Mouse (Mus musculus) left cerebral cortex, postnatal 36 days (tissue): ENCODE measurements at regions not wholly inside any gene's neighbourhood (a gene's known extent, or its start where the extent isn't known, plus 50 kb on each side); places are given as distances from the start of the nearest gene placed in this dataset.

Source experiments
- DNase-seq, 2 experiments: peaks; one replicate each; pipeline ENCODE4 v3.0.0; 2021 to 2022; ENCODE audit warnings: low spot score in 2 of 2, mixed read lengths in 1 of 2
- intact Hi-C: fragments of 180-260 bp; cut with DNase I; formaldehyde crosslinking; loops from one replicate; pipeline ENCODE4 v1.15.1; 2025

DNA sequence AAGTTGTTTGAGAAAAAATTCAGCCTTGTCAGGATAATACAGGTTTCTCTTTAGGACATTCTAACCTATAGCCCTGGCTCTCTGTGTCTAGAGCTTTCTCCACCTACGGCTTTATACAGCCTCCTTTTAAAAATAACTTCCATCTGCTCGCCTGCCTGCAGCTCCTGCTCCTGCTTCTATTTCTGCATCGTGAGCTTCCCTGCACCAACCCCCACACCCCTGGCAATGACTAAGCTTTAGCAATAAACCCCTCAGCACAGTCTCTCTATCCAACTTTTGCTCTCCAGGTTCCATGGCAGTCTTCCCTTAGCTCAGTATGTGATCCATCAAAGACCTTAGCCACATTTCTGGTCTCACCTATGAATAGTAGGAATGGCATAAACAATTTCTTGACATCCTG lies 655.7 kb upstream of the Kdm8 start:
- peak; percentile 72 to 78 for DNase-seq
- intact Hi-C loops: loop anchor here (2.0 to 10.0 kb wide), 5 partner anchors 40 to 804 kb away; partner anchors contain the start of gene Hs3st4

DNA sequence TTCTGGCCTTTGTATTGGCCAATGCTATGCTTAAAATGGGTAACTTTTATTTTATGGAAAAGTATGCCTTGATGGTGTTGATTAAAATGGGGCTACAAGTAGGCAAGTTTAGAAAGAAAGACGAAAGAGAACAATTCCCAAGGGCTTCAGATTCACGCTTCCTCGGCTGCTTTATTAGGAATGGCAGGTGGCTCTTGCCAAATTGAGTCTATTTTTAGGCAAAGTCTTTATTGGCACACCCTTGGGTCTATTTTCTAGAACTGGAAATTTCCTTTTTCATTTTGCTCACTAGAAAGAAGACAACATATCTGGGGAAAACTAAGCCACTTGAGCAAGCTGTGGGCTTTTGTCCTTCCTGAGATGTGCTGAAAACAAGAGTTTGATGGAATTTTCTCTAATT lies 641.4 kb upstream of the Kdm8 start:
- no peak for DNase-seq
- intact Hi-C loops: no loop called here

DNA sequence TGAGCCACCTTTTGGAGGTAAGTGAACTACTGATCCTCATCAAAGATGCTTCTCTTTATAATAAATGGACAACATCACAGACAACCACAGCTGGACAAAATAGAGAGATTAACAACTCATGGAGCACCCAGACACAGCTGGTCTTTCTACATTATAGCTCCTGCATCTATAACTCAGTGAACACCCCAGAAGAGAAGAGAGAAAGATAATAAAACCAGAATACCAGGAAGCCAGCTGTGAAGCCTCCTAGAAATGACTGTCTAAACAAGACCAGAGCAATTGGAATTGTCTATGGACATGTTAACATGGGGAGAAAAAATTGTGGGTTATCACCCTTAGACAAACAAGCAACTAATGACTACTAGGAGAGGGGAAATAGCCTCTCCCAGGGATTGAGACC lies 609.8 kb upstream of the Kdm8 start:
- intact Hi-C loops: loop anchor here (5.0 kb wide), 1 partner anchor 47 kb away; no protein-coding TSS in a partner anchor
- DNase-seq: no peak

GRCm38 (mm10) chr7:124836531-124836930 lies 607.9 kb upstream of the Kdm8 start:
- peak; percentile 23 to 24 for DNase-seq
- intact Hi-C loops: loop anchor here (5.0 kb wide), 1 partner anchor 49 kb away; no protein-coding TSS in a partner anchor

GRCm38 (mm10) chr7:124855056-124855455 lies 589.4 kb upstream of the Kdm8 start:
- intact Hi-C loops: no loop called here
- peak; percentile 27 to 45 for DNase-seq

- no peak for DNase-seq
- intact Hi-C loops: no loop called here
These were observed 587.4 kb upstream of the Kdm8 start for GRCm38 (mm10) chr7:124857106-124857505.

- no peak for DNase-seq
- intact Hi-C loops: no loop called here
These were observed 583.1 kb upstream of the Kdm8 start for GRCm38 (mm10) chr7:124861397-124861796.

- no peak for DNase-seq
- intact Hi-C loops: no loop called here
These were observed 576.3 kb upstream of the Kdm8 start for GRCm38 (mm10) chr7:124868133-124868603.

GRCm38 (mm10) chr7:124868621-124869020 lies 575.9 kb upstream of the Kdm8 start:
- DNase-seq: no peak
- intact Hi-C loops: no loop called here

DNA sequence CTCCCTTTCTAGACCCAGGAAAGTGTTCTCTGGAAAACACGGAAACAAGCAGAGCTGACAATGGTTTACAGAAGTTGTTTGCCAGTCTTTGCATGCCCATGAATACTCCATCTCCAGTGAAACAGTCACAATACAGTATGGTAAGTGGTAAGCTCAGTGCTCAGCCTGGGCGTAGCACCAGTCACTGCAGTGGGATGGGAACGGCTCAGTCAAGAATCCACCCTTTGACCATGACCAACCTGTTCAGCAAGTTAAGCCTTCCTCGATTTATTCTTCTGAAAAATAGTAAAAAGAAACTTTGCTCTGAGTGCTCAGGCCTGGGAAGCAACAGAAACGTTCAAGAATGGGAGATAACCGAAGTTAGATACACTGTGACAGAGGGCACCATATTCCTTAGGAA lies 563.7 kb upstream of the Kdm8 start:
- intact Hi-C loops: no loop called here
- DNase-seq: no peak

- intact Hi-C loops: no loop called here
- DNase-seq: peak; percentile 40 to 42
These were observed 537.2 kb upstream of the Kdm8 start for GRCm38 (mm10) chr7:124907233-124907632.

- intact Hi-C loops: no loop called here
- DNase-seq: peak in 1 of 2 experiments; percentile 22
These were observed 536.7 kb upstream of the Kdm8 start for GRCm38 (mm10) chr7:124907662-124908296.

- DNase-seq: no peak
- intact Hi-C loops: no loop called here
These were observed 530.4 kb upstream of the Kdm8 start for GRCm38 (mm10) chr7:124914061-124914460.

DNA sequence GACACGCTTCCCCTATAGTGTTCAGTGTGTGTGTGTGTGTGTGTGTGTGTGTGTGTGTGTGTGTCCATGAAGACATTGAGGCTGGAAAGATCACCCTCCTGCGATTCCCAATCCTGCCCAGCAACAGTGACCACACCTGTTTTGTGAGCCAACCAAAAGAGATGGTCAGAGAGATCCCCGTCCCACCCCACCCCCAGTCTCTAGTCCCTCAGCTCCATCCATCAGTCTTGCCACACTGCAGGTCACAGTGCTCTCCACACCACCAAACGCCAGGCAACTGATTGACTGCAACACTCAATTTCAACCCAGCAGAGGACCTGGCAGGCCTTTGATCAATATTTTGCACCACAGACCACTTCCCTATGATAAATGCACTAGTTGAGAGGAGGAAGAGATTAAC lies 530.0 kb upstream of the Kdm8 start:
- DNase-seq: no peak
- intact Hi-C loops: no loop called here

DNA sequence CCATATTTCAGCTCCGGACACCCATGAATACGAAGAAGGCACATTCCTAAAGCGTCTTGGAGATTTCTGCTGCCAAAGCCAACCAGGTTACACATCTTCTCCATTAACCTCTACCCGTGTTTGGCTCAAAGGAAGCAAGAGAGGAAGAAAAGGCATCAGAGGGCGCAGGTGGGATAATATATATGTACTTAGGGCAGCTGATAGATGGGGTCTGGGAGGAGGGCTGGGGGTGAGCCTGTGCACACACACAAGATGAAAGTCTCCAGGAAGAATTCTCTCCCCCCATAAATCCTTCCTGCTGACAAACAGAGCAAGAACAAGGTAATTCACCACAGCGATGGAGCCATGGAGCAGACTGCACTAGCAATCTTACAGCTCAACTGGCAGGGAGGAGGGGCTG lies 529.5 kb upstream of the Kdm8 start:
- no peak for DNase-seq
- intact Hi-C loops: no loop called here

DNA sequence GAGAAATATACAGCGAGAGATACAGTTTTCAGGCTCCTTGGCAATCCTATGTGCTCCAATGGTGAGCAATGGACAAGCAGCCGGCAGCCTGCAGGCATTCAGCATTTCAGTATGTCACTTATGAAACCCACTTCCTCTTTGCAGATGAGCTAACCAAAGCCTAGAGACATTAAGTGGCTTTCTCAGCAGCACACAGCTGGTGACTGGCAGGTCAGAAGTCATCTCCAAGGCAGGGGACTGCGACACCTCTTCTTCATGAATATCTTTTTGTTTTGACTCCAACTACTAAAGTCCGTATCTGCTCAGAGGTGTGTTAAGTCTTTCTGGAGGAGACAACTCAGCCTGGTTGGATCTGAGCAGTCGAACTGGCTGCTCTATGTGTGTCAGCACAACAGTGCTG lies 528.8 kb upstream of the Kdm8 start:
- DNase-seq: no peak
- intact Hi-C loops: no loop called here

DNA sequence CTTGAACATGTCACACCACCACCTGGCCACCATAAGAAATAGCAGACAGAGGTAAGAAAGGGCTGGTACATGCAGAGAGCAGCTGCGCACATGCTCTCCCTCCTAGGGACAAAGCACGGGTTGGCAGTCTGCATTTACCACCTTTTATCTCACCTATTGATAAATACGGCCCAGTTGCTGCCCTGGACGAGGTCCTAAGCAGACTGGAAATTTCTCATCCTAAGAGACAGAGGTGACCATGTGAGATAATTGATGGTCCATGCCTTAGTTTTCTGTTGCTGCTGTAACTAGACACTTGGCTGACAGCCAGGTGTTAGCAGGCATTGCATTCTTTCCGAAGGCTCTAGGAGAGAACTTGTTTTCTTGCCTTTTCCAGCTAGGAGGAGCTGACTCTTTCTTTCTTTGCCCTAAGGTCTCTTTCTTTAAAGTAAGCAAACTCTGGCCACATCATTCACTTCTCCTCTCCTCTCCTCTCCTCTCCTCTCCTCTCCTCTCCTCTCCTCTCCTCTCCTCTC lies 526.8 kb upstream of the Kdm8 start:
- intact Hi-C loops: no loop called here
- DNase-seq: no peak

DNA sequence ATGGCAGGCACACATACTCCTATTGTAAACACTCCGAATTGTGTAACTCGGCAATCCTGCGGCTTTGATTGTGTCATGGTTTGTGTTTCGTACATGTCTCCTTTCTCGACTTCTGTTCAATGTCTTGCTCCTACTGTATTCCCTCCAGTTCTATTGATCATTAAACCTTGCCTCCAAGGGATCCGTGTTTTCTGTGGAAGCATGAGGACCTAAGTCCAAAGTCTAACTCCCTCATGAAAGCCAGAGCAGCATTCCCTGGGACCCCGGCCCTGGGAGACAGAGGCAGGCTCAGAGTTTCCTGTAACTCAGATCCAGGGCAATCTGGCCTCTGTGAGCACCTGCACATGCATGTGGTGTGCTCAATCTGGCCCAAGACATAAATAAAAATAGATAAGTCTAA lies 521.7 kb upstream of the Kdm8 start:
- intact Hi-C loops: no loop called here

GRCm38 (mm10) chr7:124933573-124933972 lies 510.9 kb upstream of the Kdm8 start:
- DNase-seq: no peak
- intact Hi-C loops: no loop called here

More for the DNA sequence above, 521.7 kb upstream of the Kdm8 start:
- DNase-seq: no peak

DNA sequence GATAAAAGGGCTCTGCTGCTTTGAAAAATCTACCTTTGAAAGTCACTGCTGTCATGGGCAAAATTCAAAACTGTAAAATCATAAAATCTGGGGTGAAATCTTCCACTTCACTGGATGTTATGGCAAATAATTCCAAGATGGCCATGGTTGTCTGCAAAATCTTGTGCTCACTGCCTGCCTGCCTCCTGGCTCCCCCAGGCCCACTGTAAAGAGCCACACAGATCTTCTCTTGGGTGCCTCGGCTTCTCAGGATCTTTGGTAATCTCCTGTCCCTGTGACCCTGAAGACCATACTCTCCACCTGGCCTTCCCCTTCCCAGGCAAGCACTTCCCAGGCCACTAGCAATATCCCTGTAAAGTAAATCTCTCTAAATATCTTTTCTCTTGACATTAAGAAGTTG lies 505.1 kb upstream of the Kdm8 start:
- DNase-seq: no peak
- intact Hi-C loops: no loop called here

DNA sequence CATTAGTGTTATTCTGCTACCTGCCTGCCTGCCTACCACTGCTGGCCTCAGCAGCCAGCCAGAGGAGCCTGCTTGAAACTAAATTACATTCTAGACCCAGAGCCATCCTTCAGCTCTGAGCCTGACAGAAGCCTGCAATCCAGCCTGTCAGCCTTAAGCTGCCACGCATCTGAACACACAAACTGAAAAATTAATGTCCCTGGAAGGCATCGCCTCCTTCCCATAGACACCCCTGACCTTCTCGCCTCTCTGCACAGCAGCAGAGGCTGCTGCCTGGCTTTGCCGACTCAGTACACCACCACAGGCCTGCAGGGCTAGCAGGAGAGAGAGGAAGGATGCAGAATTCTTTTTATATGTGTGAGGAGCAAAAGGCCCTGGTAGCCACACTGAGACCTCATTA lies 502.9 kb upstream of the Kdm8 start:
- intact Hi-C loops: no loop called here
- no peak for DNase-seq

GRCm38 (mm10) chr7:124946424-124946823 lies 498.1 kb upstream of the Kdm8 start:
- no peak for DNase-seq
- intact Hi-C loops: no loop called here
